Mouse (Mus musculus): ENCODE data around the gene Olfr49. TPM values are rescaled to one million over a fixed set of nuclear protein-coding genes. Genes with fewer than 3 reads are reported as not detected.

The Olfr49 gene
- under 1 TPM in 1 of 2 experiments, not detected in 1; 0.11 TPM for polyA plus RNA-seq (2017; shearing (Covaris generic))

GRCm38 (mm10) chr14:54284839-54285238 lies at the start of gene Olfr49:
Gene Olfr49, minus strand, starts transcription at chr14:54284939.
- no peak for ATAC-seq

GRCm38 (mm10) chr14:54333452-54334189 lies 48.9 kb upstream of the Olfr49 start:
- ATAC-seq, result no peak

GRCm38 (mm10) chr14:54332176-54333074 lies 47.7 kb upstream of the Olfr49 start:
- no peak for ATAC-seq

GRCm38 (mm10) chr14:54331178-54331577 lies 46.4 kb upstream of the Olfr49 start:
- ATAC-seq, result no peak

GRCm38 (mm10) chr14:54329201-54329600 lies 44.5 kb upstream of the Olfr49 start:
- ATAC-seq, result no peak

GRCm38 (mm10) chr14:54328548-54328947 lies 43.8 kb upstream of the Olfr49 start:
- ATAC-seq, result no peak

DNA sequence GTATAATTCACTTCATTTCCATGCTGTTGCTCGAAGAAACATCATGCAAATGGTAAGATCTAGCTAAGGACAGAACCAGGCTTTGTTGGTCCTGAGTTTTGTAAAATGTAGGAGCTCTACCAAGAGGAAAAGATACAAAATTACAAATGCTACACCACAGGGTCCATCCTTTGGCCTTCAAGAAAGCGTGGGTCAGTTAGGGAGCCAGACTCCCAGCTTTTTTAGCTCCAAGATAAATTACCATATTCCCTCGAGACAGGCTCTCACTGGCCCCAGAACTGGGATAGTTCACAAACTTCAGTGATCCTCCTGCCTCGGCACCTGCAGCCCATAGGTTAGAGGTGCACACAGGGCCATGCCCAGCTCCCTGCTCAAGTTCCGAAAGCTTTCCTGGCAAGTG lies 39.7 kb upstream of the Olfr49 start:
- ATAC-seq, result no peak

DNA sequence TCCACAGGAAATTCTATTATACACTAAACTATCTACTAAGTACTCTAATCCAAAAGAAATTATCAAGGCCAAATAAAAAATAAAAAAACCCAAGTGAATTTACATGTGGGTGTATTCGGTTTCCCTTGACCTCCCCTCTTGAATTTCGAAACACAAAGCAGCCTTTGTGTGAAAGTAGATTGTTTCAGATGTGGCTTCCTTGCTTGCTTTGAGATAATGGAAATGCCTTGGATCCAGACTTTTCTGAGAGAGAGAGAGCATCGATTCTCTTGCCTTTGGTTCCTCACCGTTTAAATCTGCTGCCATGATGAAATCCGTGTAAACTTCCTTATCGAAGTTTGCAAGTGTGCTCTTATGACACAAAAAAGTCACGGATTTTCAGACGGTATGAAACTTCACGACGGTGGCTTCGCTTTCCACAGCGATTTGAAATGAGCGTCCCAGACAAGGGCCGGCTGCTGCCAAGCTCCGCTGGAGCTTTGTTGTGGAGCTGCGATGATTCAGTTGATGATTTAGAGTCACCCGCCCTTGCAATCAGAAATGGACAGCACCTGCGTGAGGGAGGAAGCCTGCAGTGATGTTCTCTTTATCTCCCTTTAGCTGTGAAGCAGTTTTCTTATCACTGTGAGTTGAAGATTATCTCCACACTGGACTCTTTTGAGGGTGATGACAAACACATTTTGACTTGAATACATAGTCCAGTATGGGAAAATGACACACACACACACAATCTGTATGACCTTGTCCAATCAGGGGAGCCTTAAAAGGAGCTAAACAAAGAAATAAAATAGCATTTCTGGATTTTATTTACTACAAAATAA lies 37.0 kb upstream of the Olfr49 start:
- no peak for ATAC-seq

GRCm38 (mm10) chr14:54311763-54312162 lies 27.0 kb upstream of the Olfr49 start:
- ATAC-seq, result no peak

- ATAC-seq, result no peak
Observed at GRCm38 (mm10) chr14:54300676-54301075, 15.9 kb upstream of the Olfr49 start.

- no peak for ATAC-seq
Observed at GRCm38 (mm10) chr14:54300136-54300535, 15.4 kb upstream of the Olfr49 start.

- no peak for ATAC-seq
Observed at GRCm38 (mm10) chr14:54276446-54276845, 8.3 kb downstream of the Olfr49 start.

- no peak for ATAC-seq
Observed at GRCm38 (mm10) chr14:54272696-54273095, 12.0 kb downstream of the Olfr49 start.

DNA sequence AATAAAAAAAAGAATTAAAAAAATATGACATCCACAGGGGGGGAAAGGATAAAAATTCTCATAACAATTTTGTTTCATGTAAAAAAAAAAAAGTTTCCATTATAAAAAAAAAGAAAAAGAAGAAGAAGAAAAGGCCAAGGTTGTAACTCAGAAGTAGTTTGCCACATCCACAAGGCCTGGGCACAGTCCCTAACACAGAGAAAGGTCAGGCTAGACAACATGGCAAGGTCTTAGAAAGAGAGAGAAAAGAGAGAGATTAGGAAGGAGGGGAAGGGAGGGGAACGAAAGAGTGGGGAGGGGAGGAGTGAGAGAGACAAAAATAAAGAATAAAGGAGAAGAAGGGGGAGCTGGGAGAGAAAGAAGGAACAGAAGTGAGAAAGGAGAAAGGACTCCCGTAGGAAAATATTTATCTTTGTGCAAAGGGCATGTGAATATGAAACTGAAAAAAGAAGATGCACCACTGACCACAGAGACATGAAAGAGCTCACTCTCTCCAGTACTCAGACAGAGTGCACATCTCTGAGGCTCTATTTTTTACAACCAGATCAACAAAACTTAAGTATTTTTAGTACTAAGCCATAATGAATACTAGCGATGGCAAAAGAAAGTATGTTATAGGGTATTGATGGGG lies 12.6 kb downstream of the Olfr49 start:
- ATAC-seq, result no peak

- ATAC-seq, result no peak
Observed at GRCm38 (mm10) chr14:54270413-54270812, 14.3 kb downstream of the Olfr49 start.

- ATAC-seq, result no peak
Observed at GRCm38 (mm10) chr14:54269566-54269965, 15.2 kb downstream of the Olfr49 start.

DNA sequence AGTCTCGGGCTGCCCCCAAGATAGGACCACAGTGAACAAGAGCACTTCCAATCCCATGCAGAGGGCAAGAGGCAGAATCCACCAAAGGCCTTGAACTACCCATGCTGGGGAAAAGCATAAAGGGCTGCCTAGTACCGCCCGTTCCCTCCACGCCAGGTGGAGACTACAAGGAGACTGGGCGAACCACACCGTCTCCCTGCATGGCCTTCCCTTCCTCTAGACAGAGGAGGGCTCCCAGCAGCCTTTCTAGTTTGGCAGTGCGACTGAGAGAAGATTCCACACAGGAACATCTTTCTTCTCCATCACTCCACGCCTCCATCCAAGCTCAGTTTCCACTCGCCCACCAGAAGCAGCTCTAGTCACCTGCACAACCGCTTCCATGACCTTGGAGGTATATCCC lies 16.8 kb downstream of the Olfr49 start:
- no peak for ATAC-seq

GRCm38 (mm10) chr14:54265951-54266350 lies 18.8 kb downstream of the Olfr49 start:
- no peak for ATAC-seq

- ATAC-seq, result no peak
Observed at GRCm38 (mm10) chr14:54265093-54265492, 19.6 kb downstream of the Olfr49 start.

DNA sequence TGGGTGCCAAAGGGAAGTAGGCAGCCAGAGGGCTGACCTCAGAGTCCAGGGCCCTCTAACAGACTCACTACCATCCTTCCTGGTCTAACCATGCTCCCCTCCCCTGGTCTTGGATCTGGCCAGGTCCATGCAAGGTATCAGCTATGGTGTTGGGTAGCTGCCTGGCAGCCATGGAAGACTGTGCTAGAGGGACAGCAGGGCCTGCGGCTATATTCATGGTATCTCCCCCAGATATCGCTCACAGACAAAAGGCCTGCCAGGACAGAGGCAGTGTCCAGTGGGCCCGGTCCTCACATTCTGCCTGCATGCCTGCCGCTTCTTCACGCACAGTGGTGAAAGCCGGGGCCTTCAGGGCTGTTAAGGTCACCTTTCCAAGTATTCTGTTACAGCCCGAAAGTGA lies 20.5 kb downstream of the Olfr49 start:
- ATAC-seq, result no peak

DNA sequence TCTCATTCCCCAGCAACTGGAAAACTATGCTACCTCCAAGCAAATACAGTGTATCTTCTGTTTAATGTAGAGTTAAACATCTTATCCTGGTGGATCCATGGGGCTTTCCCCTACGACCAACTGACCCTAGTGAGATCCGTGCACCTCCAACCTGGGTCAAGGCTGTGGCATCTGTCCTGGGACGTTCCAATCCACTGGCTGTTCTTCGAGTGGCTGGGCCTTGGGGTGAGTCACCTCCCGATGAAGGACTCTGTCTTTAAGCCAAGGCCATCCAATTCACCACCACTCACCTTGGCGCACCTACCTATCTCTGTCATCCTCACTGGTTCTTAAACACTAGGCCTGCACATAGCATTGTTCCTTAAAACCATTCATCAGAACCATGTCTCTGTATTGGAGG lies 21.6 kb downstream of the Olfr49 start:
- ATAC-seq, result no peak

DNA sequence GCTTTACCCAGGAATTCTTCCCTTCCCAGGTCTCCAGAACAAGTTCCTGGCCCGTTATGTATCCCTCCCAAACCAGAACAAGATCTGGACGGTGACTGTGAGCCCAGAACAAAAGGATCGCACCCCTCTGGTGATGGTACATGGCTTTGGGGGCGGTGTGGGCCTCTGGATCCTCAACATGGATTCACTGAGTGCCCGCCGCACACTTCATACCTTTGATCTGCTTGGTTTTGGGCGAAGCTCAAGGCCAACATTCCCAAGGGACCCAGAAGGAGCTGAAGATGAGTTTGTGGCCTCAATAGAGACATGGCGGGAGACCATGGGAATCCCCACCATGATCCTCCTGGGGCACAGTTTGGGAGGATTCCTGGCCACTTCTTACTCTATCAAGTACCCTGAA lies 22.1 kb downstream of the Olfr49 start:
- no peak for ATAC-seq

Measured in CD4-positive, CD25-positive, alpha-beta regulatory T cell, adult 4 months (primary cell).